Mouse (Mus musculus) midbrain, postnatal 0 days (tissue): ENCODE results near the gene Atp8a1. TPM values are rescaled to one million over a fixed set of nuclear protein-coding genes. Genes with fewer than 3 reads are reported as not detected.

Experiments used
- ATAC-seq: fragments of 200-750 bp; cut with Nextera tagmentation; 2 replicates; pipeline ENCODE4 v1.8.0; 2017; ENCODE audit warnings: moderate number of reproducible peaks, mild to moderate bottlenecking, moderate TSS enrichment, moderate library complexity; ENCODE audit not compliant: low FRiP score
- DNase-seq: peaks from one replicate; pipeline ENCODE4 v3.0.0-alpha.2; 2015; ENCODE audit warnings: low spot score
- H3K27ac ChIP-seq: fragments of 300-500 bp; sonication (generic); 2 replicates; pipeline ENCODE4 v1.5.1; 2014; ENCODE audit warnings: low read depth, mild to moderate bottlenecking, low read length, mixed read lengths
- H3K27me3 ChIP-seq: fragments of 300-500 bp; sonication (generic); 2 replicates; pipeline ENCODE4 v1.6.1; 2014; ENCODE audit warnings: low read length, control low read depth, mixed read lengths; ENCODE audit not compliant: insufficient read depth
- H3K36me3 ChIP-seq: fragments of 300-500 bp; sonication (generic); 2 replicates; pipeline ENCODE4 v1.6.1; 2014; ENCODE audit warnings: low read length, control low read depth, mixed read lengths; ENCODE audit not compliant: insufficient read depth
- H3K4me1 ChIP-seq: fragments of 300-500 bp; sonication (generic); 2 replicates; pipeline ENCODE4 v1.6.1; 2014; ENCODE audit warnings: mild to moderate bottlenecking, control low read depth, antibody characterized with exemption, low read length, mixed read lengths; ENCODE audit not compliant: insufficient read depth
- H3K4me2 ChIP-seq: fragments of 300-500 bp; sonication (generic); 2 replicates; pipeline ENCODE4 v1.6.1; 2014; ENCODE audit warnings: low read depth, mild to moderate bottlenecking, low read length, mixed read lengths; ENCODE audit not compliant: poor library complexity, severe bottlenecking
- H3K4me3 ChIP-seq: fragments of 300-500 bp; sonication (generic); 2 replicates; pipeline ENCODE4 v1.5.1; 2014; ENCODE audit warnings: low read depth, mild to moderate bottlenecking, low read length, moderate library complexity
- H3K9ac ChIP-seq: fragments of 300-500 bp; sonication (generic); replicated peaks from 2 replicates; pipeline ENCODE4 v1.6.1; 2014; ENCODE audit warnings: mild to moderate bottlenecking, low read length, moderate library complexity, mixed read lengths; ENCODE audit not compliant: poor library complexity, severe bottlenecking
- H3K9me3 ChIP-seq: fragments of 300-500 bp; sonication (generic); 2 replicates; pipeline ENCODE4 v1.6.1; 2016; ENCODE audit warnings: low read length, control low read depth
- CTCF ChIP-seq: IDR thresholded peaks from 2 replicates; pipeline ENCODE4 v1.5.1; 2016; ENCODE audit warnings: antibody characterized with exemption, mild to moderate bottlenecking
- WGBS: fragments of 180-500 bp; shearing (Covaris S2); extraction: QIAGEN DNeasy Blood & Tissue Kit; methylation state at CpG from one replicate; pipeline ENCODE4 v1.1.7; 2014; 5-methylcytosine and 5-hydroxymethylcytosine counted together
- polyA plus RNA-seq: library from polyadenylated mRNA; unstranded; fragments of >200 nt; fragmentation: Nextera tagmentation; extraction: Ambion mirVana; gene quantifications from 2 replicates; pipeline ENCODE4 v1.2.1, GENCODE M21; 2015
- total RNA-seq: library from RNA; depleted of rRNA; stranded (reverse); fragments of >200 nt; gene quantifications from 2 replicates; pipeline ENCODE4 v1.2.3, GENCODE M21; 2014

The Atp8a1 gene
- total and polyA plus RNA-seq, 2 experiments from 2014 or later: 42.9 to 95.7 TPM

DNA sequence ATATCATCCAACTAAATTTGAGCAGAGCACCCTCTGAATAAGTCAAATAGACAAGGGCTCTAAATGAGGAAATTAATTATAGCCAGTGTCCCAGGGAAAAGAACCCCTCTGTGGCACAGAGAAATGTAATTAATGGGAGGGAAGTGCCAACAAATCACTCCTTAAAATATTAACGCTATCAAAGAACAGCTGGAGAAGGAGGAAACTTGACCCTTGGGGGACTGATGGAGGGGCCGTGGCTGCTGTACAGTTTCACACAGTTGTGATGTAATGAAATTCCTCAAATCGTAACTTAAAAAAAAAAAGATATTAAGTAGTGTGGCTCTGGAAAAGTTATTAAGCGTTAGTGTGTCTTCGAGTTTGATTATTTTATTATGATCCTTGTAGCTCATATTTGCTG, 241.3 kb downstream of the Atp8a1 start:
- Histone ChIP-seq H3K36me3 (no peaks in the 10 kb centered on the region), H3K4me2 (no peak overlapping the region)

DNA sequence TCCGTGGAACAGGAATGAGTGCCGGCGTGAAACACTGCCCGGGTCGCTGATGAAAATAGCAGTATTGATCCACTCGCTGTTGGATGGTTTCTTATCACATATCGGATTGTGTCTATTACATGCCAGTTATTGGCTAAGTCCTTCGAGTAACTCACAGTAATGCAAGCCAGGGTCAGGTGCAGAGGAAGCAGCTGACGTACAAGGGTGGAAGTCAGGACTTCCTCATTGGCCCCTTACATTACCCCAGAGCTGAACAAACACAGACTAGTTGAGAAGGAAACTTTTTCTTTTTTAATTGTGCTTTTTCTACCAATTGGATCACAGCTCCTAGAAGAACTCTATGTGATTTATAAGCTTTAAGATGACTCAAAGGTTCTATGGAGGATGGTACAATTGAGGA, 247.3 kb downstream of the Atp8a1 start:
- Histone ChIP-seq H3K9ac (no peak overlapping the region), H3K4me2 (no peak overlapping the region), H3K27ac (no peak overlapping the region), H3K4me3 (no peak overlapping the region), H3K36me3 (no peaks in the 10 kb centered on the region), H3K27me3 (peaks cover 27% of the 10 kb centered on the region), H3K4me1 (no peaks in the 10 kb centered on the region), H3K9me3 (no peaks in the 10 kb centered on the region)
- 91% methylated on average over 9 of the region's 9 CpGs for WGBS
- no peak for ATAC-seq
- TF ChIP-seq CTCF: no peak
- DNase-seq: no peak

More for the DNA sequence above, 241.3 kb downstream of the Atp8a1 start:
- Histone ChIP-seq H3K27ac (no peak overlapping the region), H3K9ac (no peak overlapping the region), H3K9me3 (no peaks in the 10 kb centered on the region), H3K4me3 (no peak overlapping the region), H3K27me3 (peaks cover 51% of the 10 kb centered on the region), H3K4me1 (peaks cover 4% of the 10 kb centered on the region; the same call in 1 of the 2 replicates)
- WGBS: 48% methylated on average over 5 of the region's 5 CpGs
- ATAC-seq (no peak), DNase-seq (no peak)
- TF ChIP-seq CTCF: no peak

DNA sequence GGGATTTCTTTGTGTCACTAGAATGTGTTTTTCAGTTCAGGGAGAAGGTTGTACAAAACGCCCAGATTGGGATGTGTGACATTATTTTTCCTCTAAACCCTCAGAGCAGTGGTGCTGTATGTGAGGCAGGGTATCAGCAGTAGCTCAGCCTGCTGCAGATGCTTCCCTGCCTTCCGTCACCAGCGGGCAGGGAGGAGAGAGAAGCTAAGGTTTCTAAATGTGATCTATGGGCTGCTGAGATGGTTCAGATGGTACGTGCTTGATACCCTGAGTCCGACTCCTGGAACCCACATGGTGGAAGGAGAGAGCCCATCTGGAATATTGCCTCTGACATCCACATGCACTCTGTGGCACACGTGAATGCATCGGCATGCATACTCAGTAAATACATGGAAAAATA, 251.6 kb downstream of the Atp8a1 start:
- no peaks in the 10 kb centered on the region for H3K4me1 ChIP-seq
- ATAC-seq (no peak), DNase-seq (no peak)
- H3K4me3 ChIP-seq: no peak overlapping the region
- no peaks in the 10 kb centered on the region for H3K9me3 ChIP-seq
- H3K27ac ChIP-seq: no peak overlapping the region
- no peak for TF ChIP-seq CTCF
- no peak overlapping the region for H3K4me2 ChIP-seq
- 86% methylated on average over 7 of the region's 7 CpGs for WGBS
- H3K27me3 ChIP-seq: peaks cover 7% of the 10 kb centered on the region; the same call in 1 of the 2 replicates
- H3K9ac ChIP-seq: no peak overlapping the region
- no peaks in the 10 kb centered on the region for H3K36me3 ChIP-seq

DNA sequence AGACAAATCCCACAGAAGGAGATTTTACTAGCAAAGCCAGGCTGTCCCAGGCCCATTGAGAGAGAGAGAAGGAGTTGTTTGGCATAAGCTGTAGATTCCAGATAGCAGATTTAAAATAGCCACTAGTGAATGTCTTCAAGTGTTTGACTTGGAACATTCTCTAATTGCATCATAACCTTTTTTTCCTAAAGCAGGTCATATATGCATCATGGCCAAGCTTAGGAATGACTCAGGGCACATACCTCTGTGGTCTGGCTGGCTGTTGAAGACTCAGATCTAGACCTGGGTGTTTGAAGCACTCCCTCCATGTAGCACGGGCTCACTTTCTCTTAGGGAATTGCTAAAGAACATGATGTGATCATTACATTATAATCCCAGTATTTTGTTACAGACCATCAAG, 252.2 kb downstream of the Atp8a1 start:
- 78% methylated on average over 1 of the region's 1 CpGs for WGBS
- H3K4me2 ChIP-seq: no peak overlapping the region

DNA sequence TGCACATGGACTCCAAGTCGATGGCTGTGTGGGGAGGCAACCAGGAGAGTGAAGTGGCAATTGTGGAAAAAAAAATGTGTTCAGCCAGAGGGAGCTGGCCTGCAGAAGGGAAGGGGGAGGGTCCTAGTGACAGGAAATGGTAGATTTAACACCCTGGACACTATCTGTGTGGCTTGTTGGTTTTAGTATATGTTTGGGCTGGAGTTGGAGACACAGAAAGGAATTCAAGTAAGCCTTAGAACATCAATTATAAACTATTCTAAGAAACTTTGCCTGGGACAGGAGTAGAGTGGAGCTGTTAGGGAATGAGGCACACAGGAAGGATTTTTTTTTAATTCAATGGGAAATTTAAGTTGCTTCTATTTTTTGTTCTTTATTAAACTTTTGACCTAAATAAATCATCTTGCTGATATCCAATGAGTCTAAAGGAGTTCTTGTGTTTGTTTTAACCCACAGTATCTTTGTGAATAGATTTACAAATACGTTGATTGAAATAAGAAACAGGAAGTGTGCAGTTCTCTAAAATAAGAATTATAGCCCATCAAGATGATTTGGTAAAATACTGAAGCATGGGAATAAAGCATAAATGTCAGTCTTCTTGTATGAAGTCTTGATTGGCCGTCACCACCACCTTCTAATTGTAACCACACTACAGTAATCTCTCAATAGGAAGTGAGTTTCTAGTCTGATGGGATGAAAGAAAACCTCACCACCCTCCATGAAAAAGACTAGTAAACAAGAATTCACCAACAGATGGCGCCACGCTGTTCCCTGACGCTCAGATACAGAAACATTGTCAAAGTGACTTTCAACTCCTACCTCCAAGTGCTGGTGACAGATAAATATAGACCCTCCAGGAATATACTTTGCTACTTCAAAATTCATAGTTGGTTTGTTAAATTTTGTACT, 267.3 kb downstream of the Atp8a1 start:
- Histone ChIP-seq H3K9me3 (no peaks in the 10 kb centered on the region), H3K4me2 (no peak overlapping the region), H3K36me3 (no peaks in the 10 kb centered on the region), H3K4me1 (no peaks in the 10 kb centered on the region), H3K27ac (no peak overlapping the region), H3K4me3 (no peak overlapping the region), H3K27me3 (no peaks in the 10 kb centered on the region), H3K9ac (no peak overlapping the region)
- peak; percentile 37; the same call in 1 of the 2 replicates for TF ChIP-seq CTCF
- WGBS: 54% methylated on average over 6 of the region's 6 CpGs
- DNase-seq (no peak), ATAC-seq (no peak)

More for the DNA sequence above, 252.2 kb downstream of the Atp8a1 start:
- H3K9me3 ChIP-seq: no peaks in the 10 kb centered on the region
- H3K4me1 ChIP-seq: no peaks in the 10 kb centered on the region
- no peak overlapping the region for H3K4me3 ChIP-seq
- no peak for DNase-seq
- H3K9ac ChIP-seq: no peak overlapping the region
- no peaks in the 10 kb centered on the region for H3K36me3 ChIP-seq
- no peak for TF ChIP-seq CTCF
- H3K27ac ChIP-seq: no peak overlapping the region
- no peak for ATAC-seq
- H3K27me3 ChIP-seq: peaks cover 5% of the 10 kb centered on the region; the same call in 1 of the 2 replicates

DNA sequence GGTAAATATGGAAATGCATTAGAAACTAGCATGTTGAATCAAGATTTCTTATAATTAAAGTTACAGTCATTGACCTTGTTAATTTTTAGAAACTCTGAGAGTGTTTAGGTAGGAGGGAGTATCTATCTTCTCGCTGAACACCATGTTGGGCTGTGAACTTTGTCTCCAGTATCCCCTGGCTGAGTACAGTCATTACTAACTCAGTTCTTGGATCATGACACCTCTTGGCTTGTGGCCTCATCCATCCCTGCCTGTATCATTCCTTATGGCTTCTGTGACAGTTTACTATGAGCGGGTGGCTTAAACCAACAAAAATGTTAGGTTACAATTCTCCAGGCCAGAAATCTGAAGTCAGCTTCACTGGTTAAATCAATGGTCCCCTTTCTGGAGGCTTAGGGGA, 271.5 kb downstream of the Atp8a1 start:
- Histone ChIP-seq H3K4me1 (no peaks in the 10 kb centered on the region), H3K27ac (no peak overlapping the region), H3K4me3 (no peak overlapping the region), H3K4me2 (no peak overlapping the region), H3K36me3 (no peaks in the 10 kb centered on the region), H3K27me3 (no peaks in the 10 kb centered on the region), H3K9ac (no peak overlapping the region), H3K9me3 (no peaks in the 10 kb centered on the region)
- WGBS: 97% methylated on average over 2 of the region's 2 CpGs
- TF ChIP-seq CTCF: no peak
- ATAC-seq: no peak
- no peak for DNase-seq
